Mouse (Mus musculus) liver, embryonic 14.5 days (tissue): Measurements from ENCODE around the gene Sh3rf1.

Experiments
- CTCF ChIP-seq: IDR thresholded peaks from 2 replicates; pipeline ENCODE4 v1.5.1; 2016; ENCODE audit warnings: antibody characterized with exemption, low read depth, control low read depth
- EP300 ChIP-seq: IDR thresholded peaks from 2 replicates; pipeline ENCODE4 v1.6.1; 2016; ENCODE audit warnings: antibody characterized with exemption, low read depth

DNA sequence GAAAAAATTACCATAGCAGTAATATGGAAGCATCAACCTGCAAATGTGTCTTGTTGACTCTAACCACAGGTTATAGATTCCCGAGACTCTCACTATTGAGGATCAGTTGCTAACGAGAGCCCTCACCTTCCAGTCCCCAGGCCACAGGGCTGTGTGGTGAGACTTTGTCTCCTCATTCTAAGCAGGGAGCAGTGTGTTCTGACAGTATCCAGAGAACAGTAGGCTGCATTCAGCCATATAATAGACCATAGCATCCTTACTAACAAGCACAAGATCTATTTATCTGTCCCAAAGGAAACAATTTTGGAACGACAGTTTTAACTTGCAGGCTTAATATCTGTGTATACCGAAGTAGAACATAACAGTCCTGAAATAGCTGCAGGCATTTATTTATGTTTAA, 75.2 kb downstream of the Sh3rf1 start:
- no peak for TF ChIP-seq CTCF
- TF ChIP-seq EP300 = no peak
